ENCODE assay signal across 14 mouse cellular contexts in genomic region chr1:58079689-58080088, GRCm38 (mm10). TPM values are rescaled to one million over a fixed set of nuclear protein-coding genes. Genes with fewer than 3 reads are reported as not detected.
DNase-seq lines count a peak whose midpoint lies in the region; TF ChIP-seq lines count a peak whose summit lies in the region.
"Had no signal": no experiment of that assay in that cellular context is flagged by ENCODE, and none has a peak within 500 bp of the region (broad histone marks: within the 10 kb centered on the region; RNA-seq: fewer than 3 reads in every experiment).

No protein-coding gene starts in this region.

- H3K9ac ChIP-seq in ES-Bruce4 (ENCODE audit: low read depth, poor library complexity, severe bottlenecking) = no peak overlapping the region
- H3K9ac ChIP-seq: heart, embryonic 13.5 days; midbrain, embryonic 12.5 days; neural tube, embryonic 12.5 days; stomach, embryonic 15.5 days had no signal

- no peak for TF ChIP-seq EP300 in ES-Bruce4 (IDR thresholded peaks at IDR 0.05; ENCODE audit: insufficient read depth, low read depth, low read length)

- no peak overlapping the region for H3K27ac ChIP-seq in left cerebral cortex, adult 2 months
- no peak overlapping the region for H3K27ac ChIP-seq in ES-Bruce4 (ENCODE audit: insufficient read depth, low read length)
- H3K27ac ChIP-seq in cortical plate, adult 2 months (ENCODE audit: insufficient read depth, low read length) = no peak overlapping the region
- H3K27ac ChIP-seq: heart, embryonic 13.5 days; midbrain, embryonic 12.5 days; neural tube, embryonic 12.5 days; stomach, embryonic 15.5 days had no signal

- TF ChIP-seq CTCF in left cerebral cortex, adult 2 months (IDR thresholded peaks at IDR 0.05) = peak; percentile 34
- peak; percentile 30 for TF ChIP-seq CTCF in ES-Bruce4 (IDR thresholded peaks at IDR 0.05; ENCODE audit: low read depth, low read length)
- TF ChIP-seq CTCF in cortical plate, adult 2 months (IDR thresholded peaks at IDR 0.05; ENCODE audit: extremely low read depth, insufficient read depth, low read length) = peak; percentile 28; the same call in 1 of the 2 replicates

- no peaks in the 10 kb centered on the region for H3K9me3 ChIP-seq in ES-Bruce4 (replicated peaks; ENCODE audit: control insufficient read depth, insufficient read depth, low read length, poor library complexity, severe bottlenecking)
- H3K9me3 ChIP-seq: heart, embryonic 13.5 days; midbrain, embryonic 12.5 days; neural tube, embryonic 12.5 days; stomach, embryonic 15.5 days had no signal

- H3K4me3 ChIP-seq in left cerebral cortex, adult 2 months = no peak overlapping the region
- no peak overlapping the region for H3K4me3 ChIP-seq in ES-Bruce4 (ENCODE audit: low read depth, low read length)
- H3K4me3 ChIP-seq in cortical plate, adult 2 months (ENCODE audit: insufficient read depth, low read length) = no peak overlapping the region
- H3K4me3 ChIP-seq: heart, embryonic 13.5 days; midbrain, embryonic 12.5 days; neural tube, embryonic 12.5 days; stomach, embryonic 15.5 days had no signal

- no peak for TF ChIP-seq POLR2A in ES-Bruce4 (IDR thresholded peaks at IDR 0.05; ENCODE audit: insufficient read depth, low read length)
- no peak for TF ChIP-seq POLR2A in cortical plate, adult 2 months (IDR thresholded peaks at IDR 0.05; ENCODE audit: extremely low read depth, insufficient read depth, low read length)

- DNase-seq in embryo, embryonic 10 days (ENCODE audit: low spot score) = peak; percentile 7
- DNase-seq in embryo, embryonic 9.5 days (ENCODE audit: extremely low spot score) = no peak
- DNase-seq in left cerebral cortex, adult 2 months (ENCODE audit: extremely low spot score in 1 of 2, low spot score in 2 of 2) = no peak
- DNase-seq in left cerebral cortex, adult 18-20 months (ENCODE audit: low spot score in 2 of 2) = no peak
- DNase-seq in frontal cortex, postnatal 25 days (ENCODE audit: low spot score in 2 of 2) = no peak
- no peak for DNase-seq in left cerebral cortex, postnatal 4 days

- peaks cover 1% of the 10 kb centered on the region; the same call in 1 of the 2 replicates for H3K27me3 ChIP-seq in ES-Bruce4 (ENCODE audit: control insufficient read depth, insufficient read depth, low read length, poor library complexity, severe bottlenecking)
- H3K27me3 ChIP-seq: heart, embryonic 13.5 days; midbrain, embryonic 12.5 days; neural tube, embryonic 12.5 days; stomach, embryonic 15.5 days had no signal

- no peaks in the 10 kb centered on the region for H3K36me3 ChIP-seq in ES-Bruce4 (ENCODE audit: control insufficient read depth, insufficient read depth, low read length, poor library complexity, severe bottlenecking)
- H3K36me3 ChIP-seq: heart, embryonic 13.5 days; midbrain, embryonic 12.5 days; neural tube, embryonic 12.5 days; stomach, embryonic 15.5 days had no signal

- H3K4me1 ChIP-seq in ES-Bruce4 (ENCODE audit: control insufficient read depth, insufficient read depth, low read length) = no peaks in the 10 kb centered on the region
- H3K4me1 ChIP-seq in cortical plate, adult 2 months (ENCODE audit: control insufficient read depth, insufficient read depth, low read length) = no peaks in the 10 kb centered on the region
- H3K4me1 ChIP-seq: heart, embryonic 13.5 days; midbrain, embryonic 12.5 days; neural tube, embryonic 12.5 days; stomach, embryonic 15.5 days had no signal

- intact Hi-C loops in left cerebral cortex, adult 2 months (cut with DNase I) = no loop called here
- intact Hi-C loops in left cerebral cortex, postnatal 4 days (cut with DNase I) = no loop called here

RNA-seq across cellular contexts. Expression of gene Aox3, which starts 33.2 kb away (rescaled TPM):
- total RNA-seq in left cerebral cortex, adult 2 months (2021) = 1 to 10 TPM; 2.9 to 3.6 TPM
- 1 to 10 TPM; 3.7 to 3.9 TPM for total RNA-seq in left cerebral cortex, adult 18-20 months (2021)
- polyA plus RNA-seq in ES-Bruce4 (2011; ENCODE audit: insufficient read depth, insufficient read length, low read depth, missing spikeins) = 0.97 and 1.5 TPM in 2 replicates
- 1.2 and 1.4 TPM in 2 replicates for polyA plus RNA-seq in cortical plate, adult 2 months (2012; rRNA removed)
- 1 to 10 TPM; 1.1 to 1.3 TPM for total RNA-seq in left cerebral cortex, postnatal 4 days (2021)
- polyA plus RNA-seq: inflammation-experienced regulatory T-cells, adult 6 months; liver, embryonic 11.5 days had no signal

RNA-seq across cellular contexts. Expression of gene Aox1, which starts 50.0 kb away (rescaled TPM):
- 1 to 10 TPM; 3.2 to 4.6 TPM for total RNA-seq in left cerebral cortex, adult 2 months (2021)
- total RNA-seq in left cerebral cortex, adult 18-20 months (2021) = 1 to 10 TPM; 3.3 to 3.5 TPM
- 0.37 and 0.52 TPM in 2 replicates for polyA plus RNA-seq in ES-Bruce4 (2011; ENCODE audit: insufficient read depth, insufficient read length, low read depth, missing spikeins)
- polyA plus RNA-seq in cortical plate, adult 2 months (2012; rRNA removed) = 4.9 and 5.1 TPM in 2 replicates
- total RNA-seq in left cerebral cortex, postnatal 4 days (2021) = 1 to 10 TPM in 1 of 2 experiments, under 1 TPM in 1; 0.68 to 1.1 TPM
- polyA plus RNA-seq: inflammation-experienced regulatory T-cells, adult 6 months had no signal
